Mouse (Mus musculus) testis, adult 2 months (tissue): Measurements from ENCODE around the gene Gm2244. TPM values are rescaled to one million over a fixed set of nuclear protein-coding genes. Genes with fewer than 3 reads are reported as not detected.
"Not testable (repeated sequence)": the region's sequence is repeated elsewhere in the genome, so short reads cannot be mapped to it uniquely, and the experiment has no call there.

Experiments used
- H3K27ac ChIP-seq: fragments of 200-500 bp; 2 replicates; pipeline ENCODE4 v1.5.1; 2012; ENCODE audit warnings: low read depth, low read length; ENCODE audit not compliant: control insufficient read depth, insufficient read depth
- H3K27me3 ChIP-seq: fragments of 200-500 bp; 2 replicates; pipeline ENCODE4 v1.6.1; 2012; ENCODE audit warnings: mild to moderate bottlenecking, low read length, moderate library complexity; ENCODE audit not compliant: control insufficient read depth, insufficient read depth
- H3K36me3 ChIP-seq: fragments of 200-500 bp; 2 replicates; pipeline ENCODE4 v1.6.1; 2012; ENCODE audit warnings: mild to moderate bottlenecking, low read length; ENCODE audit not compliant: control insufficient read depth, insufficient read depth
- H3K4me1 ChIP-seq: fragments of 200-500 bp; 2 replicates; pipeline ENCODE4 v1.6.1; 2012; ENCODE audit warnings: low read length; ENCODE audit not compliant: control insufficient read depth, insufficient read depth
- H3K4me3 ChIP-seq: fragments of 200-500 bp; 2 replicates; pipeline ENCODE4 v1.5.1; 2012; ENCODE audit warnings: low read depth, mild to moderate bottlenecking, low read length, moderate library complexity, mixed read lengths; ENCODE audit not compliant: control insufficient read depth
- polyA plus RNA-seq: library from polyadenylated mRNA; depleted of rRNA; stranded (reverse); fragments of >200 nt; gene quantifications from 2 replicates; pipeline ENCODE4 v1.2.3, GENCODE M21; 2012; rRNA removed

The Gm2244 gene
- 0.38 and 0.67 TPM in 2 replicates for polyA plus RNA-seq

DNA sequence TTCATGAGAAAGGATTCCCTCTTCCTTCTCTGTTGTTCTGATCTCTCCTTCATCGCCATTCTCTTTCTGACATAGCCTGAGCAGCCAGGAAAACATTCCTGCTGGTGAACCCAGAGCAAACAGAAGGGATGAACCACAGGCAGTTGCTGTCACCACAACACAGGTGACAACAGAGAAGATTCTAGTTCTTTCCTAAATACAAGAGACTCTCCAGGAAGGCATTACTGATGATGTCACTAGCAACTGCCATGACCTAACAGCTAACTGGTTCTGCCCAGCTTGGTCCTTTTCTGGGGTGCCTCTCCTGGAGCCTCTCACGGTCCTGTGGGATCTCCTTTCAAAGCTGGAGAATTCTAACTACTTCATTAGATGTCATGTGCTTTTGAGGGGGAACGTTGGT, at the start of gene Gm2244:
Gm2244 (minus strand) TSS at position 101 of the 400 bp plus-strand sequence.
- not testable (repeated sequence) for H3K27me3 ChIP-seq, H3K27ac ChIP-seq, H3K36me3 ChIP-seq, H3K4me1 ChIP-seq, H3K4me3 ChIP-seq

DNA sequence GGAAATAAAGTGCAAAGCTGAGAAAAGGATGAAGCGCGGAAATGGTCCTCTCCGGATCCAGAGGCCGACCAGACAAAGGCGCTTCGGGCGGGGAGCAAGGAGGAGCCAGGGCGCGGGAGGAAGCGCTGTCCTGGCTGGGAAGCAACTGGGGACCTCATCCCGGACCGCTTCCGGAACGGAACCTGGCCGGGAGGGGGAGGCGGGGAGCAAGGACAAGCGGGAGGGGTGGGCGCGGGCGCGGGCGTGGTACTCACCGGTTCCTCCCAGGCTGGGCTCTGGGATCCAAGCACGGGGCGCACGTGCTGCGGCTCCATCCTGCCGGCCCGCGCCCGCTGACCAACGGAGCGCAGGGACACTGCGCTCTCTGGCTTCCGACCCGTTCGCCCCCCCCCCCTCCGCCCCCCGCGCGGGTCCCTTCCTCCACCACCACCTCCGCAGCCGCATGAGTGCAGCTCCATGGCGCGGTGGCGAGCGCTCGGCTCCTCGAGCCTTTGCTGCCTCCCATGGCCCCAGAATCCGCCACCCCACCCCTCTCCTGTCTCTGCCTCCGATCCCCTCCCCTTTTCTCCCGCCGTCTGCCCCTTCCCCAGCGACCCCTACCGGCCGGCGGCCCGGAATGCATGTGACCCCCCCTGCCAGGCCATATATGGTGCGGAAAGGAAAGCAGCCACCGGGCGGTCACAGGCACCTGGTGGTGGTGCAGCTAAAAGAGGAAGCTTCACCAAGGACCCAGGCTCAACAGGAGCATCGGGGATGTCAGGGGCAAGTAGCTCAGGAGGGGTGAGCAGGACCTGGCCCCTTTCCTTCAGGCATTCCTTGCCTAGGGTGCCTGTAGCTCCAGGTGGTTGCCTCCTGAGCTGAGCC, 35.3 kb upstream of the Gm2244 start, which contains the start of gene Gm2237:
Gm2237 (minus strand) TSS at position 332 of the 864 bp plus-strand sequence.
- not testable (repeated sequence) for H3K27ac ChIP-seq, H3K36me3 ChIP-seq, H3K4me1 ChIP-seq, H3K27me3 ChIP-seq
- peak within 1 kb of the TSS; percentile 32 for H3K4me3 ChIP-seq

Other genes starting within 250 kb of the Gm2244 start
- gene Gm21738, start 131.0 kb downstream of the Gm2244 start, polyA plus RNA-seq: not detected in 2 replicates
- 4.6 and 4.8 TPM in 2 replicates for gene Gm2237, start 35.2 kb upstream of the Gm2244 start, polyA plus RNA-seq
- 26.7 and 31.6 TPM in 2 replicates for gene Gm5458, start 52.6 kb upstream of the Gm2244 start, polyA plus RNA-seq
- 5.7 and 7.0 TPM in 2 replicates for gene Nid2, start 201.3 kb upstream of the Gm2244 start, polyA plus RNA-seq